Mouse (Mus musculus) liver, adult 2 months (tissue): Measurements from ENCODE around the gene Rab30.

ENCODE experiments used
- CTCF ChIP-seq: fragments of 200-500 bp; IDR thresholded peaks from 2 replicates; pipeline ENCODE4 v1.5.1; 2011; ENCODE audit warnings: low read depth, low read length, control low read depth
- POLR2A ChIP-seq: fragments of 200-500 bp; IDR thresholded peaks from 2 replicates; pipeline ENCODE4 v1.6.1; 2011; ENCODE audit warnings: low read length, control low read depth; ENCODE audit not compliant: insufficient read depth; ENCODE audit errors: extremely low read depth

DNA sequence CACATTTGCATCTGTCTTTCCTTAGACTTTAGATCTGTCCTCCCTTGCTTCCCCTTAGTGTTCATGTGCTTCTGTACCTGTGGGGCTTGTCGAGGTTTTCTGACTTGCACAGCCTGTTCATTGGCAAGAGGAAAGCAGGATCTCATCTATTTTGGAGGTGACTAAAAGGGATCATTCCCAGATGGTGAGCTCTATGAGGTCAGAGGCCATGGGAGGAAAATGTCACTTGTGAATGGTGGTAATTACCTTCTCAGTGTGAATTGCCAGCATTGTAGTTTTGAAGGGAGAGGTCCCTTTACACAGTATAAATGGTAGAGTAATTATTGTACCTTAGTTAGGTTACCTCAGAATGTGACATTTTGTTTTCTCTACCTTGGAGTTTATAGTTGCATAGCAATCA is 148.8 kb downstream of the Rab30 start:
- TF ChIP-seq POLR2A (no peak), CTCF (no peak)
